Mouse (Mus musculus): ENCODE measurements around the gene Atp2b1.

DNA sequence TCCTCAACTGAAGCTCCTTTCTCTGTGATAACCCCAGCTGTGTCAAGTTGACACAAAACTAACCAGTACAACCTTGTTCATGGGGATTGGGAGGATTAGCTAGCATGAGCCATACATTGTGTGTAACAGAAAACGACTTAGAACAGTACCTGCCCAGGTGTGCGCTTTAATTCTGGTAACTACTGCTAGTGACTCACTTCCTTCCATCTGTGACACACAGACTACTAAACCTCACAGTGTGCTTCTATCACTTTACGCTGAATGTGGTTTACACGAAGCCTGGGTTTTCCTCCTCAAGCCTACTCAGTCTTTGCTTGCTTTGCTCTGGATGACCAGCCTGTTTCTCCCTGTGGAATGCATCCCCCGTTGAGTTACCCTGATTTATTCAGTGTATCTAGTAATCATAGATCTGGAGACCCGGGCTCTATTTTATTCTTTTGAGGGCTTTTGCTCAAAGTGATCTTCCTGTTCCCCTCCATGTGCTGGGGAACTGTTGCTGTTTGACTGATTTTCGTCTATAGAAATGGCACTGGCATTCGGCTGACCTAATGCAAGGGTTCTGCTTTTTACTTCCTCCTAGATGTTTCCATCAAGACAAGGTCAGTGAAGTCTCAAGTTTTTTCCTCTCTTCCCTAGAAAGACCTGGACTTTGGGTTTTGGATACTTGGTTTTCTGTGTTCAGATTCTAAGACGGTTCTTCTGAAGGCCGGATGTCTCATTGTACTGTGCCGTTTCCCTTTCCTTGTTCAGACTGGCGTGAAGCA is 40.2 kb downstream of the Atp2b1 start:
- TF ChIP-seq MAFK (IDR thresholded peaks at IDR 0.05; ENCODE audit: insufficient read depth, low read depth, low read length) (no peak), ZC3H11A (IDR thresholded peaks at IDR 0.05; ENCODE audit: borderline replicate concordance, low read depth, low read length) (no peak), ZNF384 (IDR thresholded peaks at IDR 0.05; ENCODE audit: low read depth, low read length) (no peak), HCFC1 (IDR thresholded peaks at IDR 0.05; ENCODE audit: borderline replicate concordance, insufficient read depth, low read length) (no peak)

Data from ES-E14 (cell line).